Mouse (Mus musculus): Measurements from ENCODE around the gene Spag17.
"Not testable (repeated sequence)": the region's sequence is repeated elsewhere in the genome, so short reads cannot be mapped to it uniquely, and the experiment has no call there.

- not testable (repeated sequence) for TF ChIP-seq CTCF, EP300 (IDR thresholded peaks at IDR 0.05; ENCODE audit: low read depth)
Observed at GRCm38 (mm10) chr3:99894741-99895140, 9.5 kb downstream of the Spag17 start.

Data from heart, postnatal 0 days (tissue).